Mouse (Mus musculus) midbrain, embryonic 11.5 days (tissue): ENCODE results near the gene Polr1a. TPM values are rescaled to one million over a fixed set of nuclear protein-coding genes. Genes with fewer than 3 reads are reported as not detected.

Source experiments
- ATAC-seq: fragments of 200-750 bp; cut with Nextera tagmentation; 2 replicates; pipeline ENCODE4 v1.8.0; 2017; ENCODE audit warnings: moderate TSS enrichment, moderate library complexity; ENCODE audit not compliant: low FRiP score
- DNase-seq: peaks from one replicate; pipeline ENCODE4 v3.0.0; 2015; ENCODE audit warnings: low spot score; ENCODE audit errors: missing footprints
- H3K27ac ChIP-seq: fragments of 300-500 bp; sonication (generic); 2 replicates; pipeline ENCODE4 v1.5.1; 2014; ENCODE audit warnings: low read depth, low read length
- H3K27me3 ChIP-seq: fragments of 300-500 bp; sonication (generic); 2 replicates; pipeline ENCODE4 v1.6.1; 2014; ENCODE audit warnings: mild to moderate bottlenecking, low read length, moderate library complexity, mixed read lengths; ENCODE audit not compliant: control insufficient read depth, insufficient read depth
- H3K36me3 ChIP-seq: fragments of 300-500 bp; sonication (generic); 2 replicates; pipeline ENCODE4 v1.6.1; 2014; ENCODE audit warnings: mild to moderate bottlenecking, low read length, moderate library complexity, mixed read lengths; ENCODE audit not compliant: control insufficient read depth, insufficient read depth
- H3K4me1 ChIP-seq: fragments of 300-500 bp; sonication (generic); 2 replicates; pipeline ENCODE4 v1.6.1; 2014; ENCODE audit warnings: low read length; ENCODE audit not compliant: control insufficient read depth, insufficient read depth
- H3K4me2 ChIP-seq: fragments of 300-500 bp; sonication (generic); 2 replicates; pipeline ENCODE4 v1.6.1; 2014; ENCODE audit warnings: mild to moderate bottlenecking, moderate library complexity
- H3K4me3 ChIP-seq: fragments of 300-500 bp; sonication (generic); 2 replicates; pipeline ENCODE4 v1.5.1; 2014; ENCODE audit warnings: low read depth, low read length
- H3K9ac ChIP-seq: fragments of 300-500 bp; sonication (generic); 2 replicates; pipeline ENCODE4 v1.6.1; 2014; ENCODE audit warnings: low read length
- H3K9me3 ChIP-seq: fragments of 300-500 bp; sonication (generic); 2 replicates; pipeline ENCODE4 v1.6.1; 2016; ENCODE audit warnings: low read length; ENCODE audit not compliant: control insufficient read depth
- WGBS: fragments of 180-500 bp; shearing (Covaris S2); extraction: QIAGEN DNeasy Blood & Tissue Kit; methylation state at CpG from one replicate; pipeline ENCODE4 v1.1.7; 2014; 5-methylcytosine and 5-hydroxymethylcytosine counted together
- polyA plus RNA-seq: library from polyadenylated mRNA; unstranded; fragments of >200 nt; fragmentation: Nextera tagmentation; extraction: Ambion mirVana; gene quantifications from 2 replicates; pipeline ENCODE4 v1.2.1, GENCODE M21; 2014

Polr1a gene
- polyA plus RNA-seq, 1 experiment from 2014 or later = 27.3 TPM

GRCm38 (mm10) chr6:71987546-71988248 is 78.8 kb downstream of the Polr1a start:
- H3K27ac ChIP-seq = no peak overlapping the region
- no peaks in the 10 kb centered on the region for H3K4me1 ChIP-seq
- no peak for DNase-seq
- no peak overlapping the region for H3K9ac ChIP-seq
- WGBS = 84% methylated on average over 7 of the region's 7 CpGs
- H3K4me3 ChIP-seq = no peak overlapping the region
- no peak overlapping the region for H3K4me2 ChIP-seq
- no peaks in the 10 kb centered on the region for H3K9me3 ChIP-seq
- ATAC-seq = no peak
- H3K27me3 ChIP-seq = no peaks in the 10 kb centered on the region
- H3K36me3 ChIP-seq = no peaks in the 10 kb centered on the region

DNA sequence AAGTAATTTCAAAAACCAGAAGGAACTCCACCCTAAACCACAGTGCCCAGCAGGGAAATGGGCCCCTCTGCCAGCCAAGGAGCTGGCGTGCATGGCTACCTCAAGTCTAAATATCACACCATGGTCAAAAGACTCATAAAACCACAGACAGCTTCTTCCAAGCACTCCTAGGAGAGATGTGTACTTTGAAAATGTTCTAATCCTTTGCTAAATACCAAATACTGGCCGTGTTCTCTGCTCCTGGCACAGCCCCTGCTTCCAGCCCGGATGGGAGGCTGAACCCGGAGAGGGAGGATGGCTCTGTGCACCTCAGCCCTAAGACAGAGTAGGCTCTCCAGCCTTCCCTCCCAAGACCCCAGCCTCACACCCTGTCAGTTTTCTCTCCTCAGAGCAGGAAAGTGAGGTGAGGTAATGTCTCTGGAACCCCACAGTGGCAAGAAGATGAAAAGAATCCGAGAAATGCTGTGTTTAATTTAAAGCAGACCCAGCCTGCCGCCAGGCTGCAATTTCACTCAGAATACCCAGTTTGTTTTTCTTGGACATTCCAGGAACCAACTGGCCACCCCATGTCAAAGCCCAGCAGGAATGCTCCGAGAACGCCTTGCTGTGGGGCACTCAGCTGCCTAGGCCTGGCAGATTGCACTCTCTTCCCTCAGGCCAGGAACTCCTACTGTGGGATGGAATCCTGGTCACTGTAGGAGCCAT is 80.9 kb downstream of the Polr1a start:
- H3K36me3 ChIP-seq = no peaks in the 10 kb centered on the region
- H3K4me2 ChIP-seq = no peak overlapping the region
- H3K27me3 ChIP-seq = no peaks in the 10 kb centered on the region
- no peak overlapping the region for H3K4me3 ChIP-seq
- no peaks in the 10 kb centered on the region for H3K4me1 ChIP-seq
- no peak overlapping the region for H3K9ac ChIP-seq
- WGBS = 58% methylated on average over 8 of the region's 8 CpGs
- ATAC-seq = no peak
- DNase-seq = no peak
- no peak overlapping the region for H3K27ac ChIP-seq
- H3K9me3 ChIP-seq = no peaks in the 10 kb centered on the region

DNA sequence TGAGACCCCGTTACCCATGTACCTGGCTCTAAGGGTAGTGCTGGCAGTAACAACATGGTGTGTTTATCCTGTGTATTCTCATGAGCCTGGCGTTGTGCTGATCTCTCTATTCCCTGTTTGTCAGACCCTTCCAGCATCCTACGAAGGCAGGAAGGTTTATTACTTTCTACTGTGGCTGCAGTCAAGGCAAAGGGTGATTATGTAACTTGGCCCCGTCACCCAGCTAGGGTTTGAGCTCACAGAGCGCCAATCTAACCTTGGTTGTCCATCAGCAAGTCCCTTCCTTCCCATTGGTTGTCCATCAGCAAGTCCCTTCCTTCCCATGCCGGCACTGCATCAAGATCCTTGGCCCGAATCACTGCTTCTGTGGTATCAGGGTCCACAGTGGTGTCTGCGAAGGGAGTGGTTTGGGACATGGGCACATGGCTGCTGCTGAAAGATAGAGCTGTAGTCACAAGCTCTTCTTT is 81.6 kb downstream of the Polr1a start:
- Histone ChIP-seq H3K36me3 (no peaks in the 10 kb centered on the region), H3K9me3 (no peaks in the 10 kb centered on the region), H3K27me3 (no peaks in the 10 kb centered on the region), H3K9ac (no peak overlapping the region), H3K27ac (no peak overlapping the region), H3K4me3 (no peak overlapping the region), H3K4me2 (no peak overlapping the region), H3K4me1 (no peaks in the 10 kb centered on the region)
- 72% methylated on average over 8 of the region's 8 CpGs for WGBS
- DNase-seq (no peak), ATAC-seq (no peak)

- no peak for ATAC-seq
- no peak overlapping the region for H3K9ac ChIP-seq
- no peak overlapping the region for H3K27ac ChIP-seq
- no peak overlapping the region for H3K4me2 ChIP-seq
- no peaks in the 10 kb centered on the region for H3K36me3 ChIP-seq
- no peaks in the 10 kb centered on the region for H3K27me3 ChIP-seq
- H3K4me3 ChIP-seq = no peak overlapping the region
- no peaks in the 10 kb centered on the region for H3K4me1 ChIP-seq
- DNase-seq = no peak
- WGBS = 67% methylated on average over 8 of the region's 8 CpGs
- no peaks in the 10 kb centered on the region for H3K9me3 ChIP-seq
Observed at GRCm38 (mm10) chr6:71991190-71991932, 82.5 kb downstream of the Polr1a start.

- WGBS = 75% methylated on average over 2 of the region's 2 CpGs
- Histone ChIP-seq H3K9ac (no peak overlapping the region), H3K4me2 (no peak overlapping the region), H3K27me3 (no peaks in the 10 kb centered on the region), H3K4me1 (no peaks in the 10 kb centered on the region), H3K4me3 (no peak overlapping the region), H3K27ac (no peak overlapping the region), H3K36me3 (no peaks in the 10 kb centered on the region), H3K9me3 (no peaks in the 10 kb centered on the region)
- DNase-seq (no peak), ATAC-seq (no peak)
Observed at GRCm38 (mm10) chr6:71991933-71992325, 83.1 kb downstream of the Polr1a start.

DNA sequence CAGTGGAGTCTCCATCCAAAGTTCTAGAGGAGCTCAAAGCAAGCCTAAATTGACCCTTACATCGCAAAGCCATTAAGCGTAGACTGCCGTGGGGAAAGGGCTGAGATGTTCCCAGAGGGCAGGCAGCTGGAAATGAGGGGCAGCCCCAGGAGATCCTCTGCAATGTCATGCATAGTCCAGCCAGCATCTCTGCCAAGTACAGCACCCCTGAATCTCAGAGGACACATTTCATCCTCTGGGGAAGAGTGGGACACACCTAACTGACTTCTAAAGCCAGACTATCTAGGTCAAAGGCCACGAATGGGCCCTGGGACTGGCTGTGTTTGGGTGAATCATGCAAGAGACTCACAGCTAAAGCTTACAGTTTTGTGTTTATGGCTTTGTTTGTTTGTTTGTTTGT is 85.2 kb downstream of the Polr1a start:
- no peaks in the 10 kb centered on the region for H3K4me1 ChIP-seq
- ATAC-seq = no peak
- H3K9me3 ChIP-seq = no peaks in the 10 kb centered on the region
- H3K36me3 ChIP-seq = no peaks in the 10 kb centered on the region
- H3K27ac ChIP-seq = no peak overlapping the region
- H3K27me3 ChIP-seq = no peaks in the 10 kb centered on the region
- H3K4me2 ChIP-seq = no peak overlapping the region
- no peak overlapping the region for H3K9ac ChIP-seq
- DNase-seq = no peak
- WGBS = 84% methylated on average over 4 of the region's 4 CpGs
- no peak overlapping the region for H3K4me3 ChIP-seq

DNA sequence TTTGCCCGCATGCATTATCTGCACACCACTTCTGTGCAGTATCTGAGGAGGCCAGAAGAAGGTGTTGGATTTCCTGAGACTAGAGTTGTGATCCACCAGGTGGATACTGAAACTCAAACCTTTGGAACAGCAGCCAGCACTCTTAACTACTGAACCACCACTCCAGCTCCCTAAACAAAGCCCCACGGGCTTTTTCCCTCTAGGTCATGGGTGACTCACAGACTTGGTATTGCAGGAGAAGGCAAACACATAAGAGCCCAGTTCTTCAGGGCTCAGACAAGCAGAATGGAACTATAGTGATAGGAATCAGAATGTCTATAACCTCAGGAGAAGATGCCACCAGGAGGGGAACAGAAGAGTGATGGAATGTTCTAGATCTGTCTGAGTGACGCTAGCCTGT is 86.2 kb downstream of the Polr1a start:
- ATAC-seq (no peak), DNase-seq (no peak)
- H3K9me3 ChIP-seq = no peaks in the 10 kb centered on the region
- H3K27ac ChIP-seq = no peak overlapping the region
- H3K4me1 ChIP-seq = no peaks in the 10 kb centered on the region
- no peak overlapping the region for H3K4me3 ChIP-seq
- 91% methylated on average over 3 of the region's 3 CpGs for WGBS
- H3K9ac ChIP-seq = no peak overlapping the region
- H3K36me3 ChIP-seq = no peaks in the 10 kb centered on the region
- no peak overlapping the region for H3K4me2 ChIP-seq
- no peaks in the 10 kb centered on the region for H3K27me3 ChIP-seq

GRCm38 (mm10) chr6:71997215-71997614 is 88.4 kb downstream of the Polr1a start:
- Histone ChIP-seq H3K27ac (no peak overlapping the region), H3K4me2 (no peak overlapping the region), H3K9me3 (no peaks in the 10 kb centered on the region), H3K4me1 (no peaks in the 10 kb centered on the region), H3K36me3 (no peaks in the 10 kb centered on the region), H3K27me3 (no peaks in the 10 kb centered on the region), H3K9ac (no peak overlapping the region), H3K4me3 (no peak overlapping the region)
- no peak for DNase-seq
- WGBS = 86% methylated on average over 1 of the region's 1 CpGs
- ATAC-seq = no peak

DNA sequence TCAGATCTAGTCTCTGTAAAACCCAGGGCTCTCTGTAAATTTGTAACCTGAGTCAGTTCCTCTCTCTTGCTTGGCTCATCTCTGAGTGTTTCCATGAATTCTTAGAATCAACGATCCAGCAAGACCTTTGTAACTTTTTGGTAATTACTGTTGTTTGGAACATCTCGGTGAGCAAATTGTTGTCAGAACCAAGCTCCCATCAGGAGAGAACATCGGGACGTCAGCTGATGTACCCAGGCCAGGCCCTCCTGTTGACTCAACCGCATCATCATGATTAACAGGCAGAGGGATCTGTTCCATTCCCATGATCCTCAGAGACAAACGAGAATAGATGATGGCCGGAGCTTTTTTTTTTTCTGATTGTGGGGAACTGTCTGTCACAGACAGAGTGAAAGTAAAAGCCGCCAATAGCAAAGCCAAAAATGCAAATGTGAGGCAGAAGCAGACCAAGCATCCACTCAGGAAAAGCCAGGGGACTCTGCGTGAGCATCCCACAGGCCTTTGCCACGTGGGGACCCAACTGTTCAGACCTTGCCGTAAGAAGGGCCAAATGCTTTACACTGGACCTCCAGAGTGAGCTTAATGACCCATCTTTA is 91.2 kb downstream of the Polr1a start:
- Histone ChIP-seq H3K9ac (no peak overlapping the region), H3K9me3 (no peaks in the 10 kb centered on the region), H3K36me3 (no peaks in the 10 kb centered on the region), H3K4me1 (no peaks in the 10 kb centered on the region), H3K27ac (no peak overlapping the region), H3K4me2 (no peak overlapping the region), H3K27me3 (no peaks in the 10 kb centered on the region), H3K4me3 (no peak overlapping the region)
- DNase-seq (no peak), ATAC-seq (no peak)
- 82% methylated on average over 11 of the region's 11 CpGs for WGBS
